Mouse (Mus musculus) midbrain, embryonic 13.5 days (tissue): ENCODE measurements at regions not wholly inside any gene's neighbourhood (a gene's known extent, or its start where the extent isn't known, plus 50 kb on each side); places are given as distances from the start of the nearest gene placed in this dataset.

Experiments
- ATAC-seq: fragments of 200-750 bp; cut with Nextera tagmentation; 2 replicates; pipeline ENCODE4 v1.8.0; 2017; ENCODE audit warnings: mild to moderate bottlenecking, moderate TSS enrichment, moderate library complexity
- H3K27ac ChIP-seq: fragments of 300-500 bp; sonication (generic); 2 replicates; pipeline ENCODE4 v1.5.1; 2015; ENCODE audit warnings: inconsistent platforms, mild to moderate bottlenecking, moderate library complexity
- H3K27me3 ChIP-seq: fragments of 300-500 bp; sonication (generic); 2 replicates; pipeline ENCODE4 v1.6.1; 2015; ENCODE audit warnings: mild to moderate bottlenecking, inconsistent platforms
- H3K36me3 ChIP-seq: fragments of 300-500 bp; sonication (generic); 2 replicates; pipeline ENCODE4 v1.6.1; 2015; ENCODE audit warnings: mild to moderate bottlenecking, inconsistent platforms
- H3K4me1 ChIP-seq: fragments of 300-500 bp; sonication (generic); replicated peaks from 2 replicates; pipeline ENCODE4 v1.6.1; 2015; ENCODE audit warnings: inconsistent platforms
- H3K4me2 ChIP-seq: fragments of 300-500 bp; sonication (generic); replicated peaks from 2 replicates; pipeline ENCODE4 v1.6.1; 2015; ENCODE audit warnings: moderate library complexity, mild to moderate bottlenecking, inconsistent platforms
- H3K4me3 ChIP-seq: fragments of 300-500 bp; sonication (generic); replicated peaks from 2 replicates; pipeline ENCODE4 v1.5.1; 2015; ENCODE audit warnings: mild to moderate bottlenecking, inconsistent platforms
- H3K9ac ChIP-seq: fragments of 300-500 bp; sonication (generic); replicated peaks from 2 replicates; pipeline ENCODE4 v1.6.1; 2015; ENCODE audit warnings: mild to moderate bottlenecking, inconsistent platforms
- H3K9me3 ChIP-seq: fragments of 300-500 bp; sonication (generic); 2 replicates; pipeline ENCODE4 v1.6.1; 2016; ENCODE audit warnings: mild to moderate bottlenecking, inconsistent platforms
- WGBS: fragments of 180-500 bp; shearing (Covaris S2); methylation state at CpG from one replicate; pipeline ENCODE4 v1.1.7; 2015; 5-methylcytosine and 5-hydroxymethylcytosine counted together

GRCm38 (mm10) chr8:66756639-66757038 is 59.6 kb downstream of the Npy1r start:
- no peaks in the 10 kb centered on the region for H3K4me1 ChIP-seq
- no peak overlapping the region for H3K9ac ChIP-seq
- WGBS = 91% methylated on average over 2 of the region's 2 CpGs
- H3K27ac ChIP-seq = no peak overlapping the region
- no peak overlapping the region for H3K4me3 ChIP-seq
- H3K36me3 ChIP-seq = no peaks in the 10 kb centered on the region
- no peaks in the 10 kb centered on the region for H3K27me3 ChIP-seq
- H3K9me3 ChIP-seq = no peaks in the 10 kb centered on the region
- H3K4me2 ChIP-seq = no peak overlapping the region
- no peak for ATAC-seq

- H3K27me3 ChIP-seq = no peaks in the 10 kb centered on the region
- WGBS = 89% methylated on average over 2 of the region's 2 CpGs
- H3K4me2 ChIP-seq = no peak overlapping the region
- H3K4me1 ChIP-seq = no peaks in the 10 kb centered on the region
- H3K27ac ChIP-seq = no peak overlapping the region
- H3K9me3 ChIP-seq = no peaks in the 10 kb centered on the region
- no peak overlapping the region for H3K4me3 ChIP-seq
- H3K9ac ChIP-seq = no peak overlapping the region
- no peaks in the 10 kb centered on the region for H3K36me3 ChIP-seq
- no peak for ATAC-seq
These were observed 60.8 kb downstream of the Npy1r start for GRCm38 (mm10) chr8:66757830-66758229.

GRCm38 (mm10) chr8:66758519-66758918 is 61.5 kb downstream of the Npy1r start:
- no peak for ATAC-seq
- Histone ChIP-seq H3K9ac (no peak overlapping the region), H3K27ac (no peak overlapping the region), H3K36me3 (no peaks in the 10 kb centered on the region), H3K4me1 (no peaks in the 10 kb centered on the region), H3K4me2 (no peak overlapping the region), H3K27me3 (no peaks in the 10 kb centered on the region), H3K9me3 (no peaks in the 10 kb centered on the region), H3K4me3 (no peak overlapping the region)
- 90% methylated on average over 2 of the region's 2 CpGs for WGBS

DNA sequence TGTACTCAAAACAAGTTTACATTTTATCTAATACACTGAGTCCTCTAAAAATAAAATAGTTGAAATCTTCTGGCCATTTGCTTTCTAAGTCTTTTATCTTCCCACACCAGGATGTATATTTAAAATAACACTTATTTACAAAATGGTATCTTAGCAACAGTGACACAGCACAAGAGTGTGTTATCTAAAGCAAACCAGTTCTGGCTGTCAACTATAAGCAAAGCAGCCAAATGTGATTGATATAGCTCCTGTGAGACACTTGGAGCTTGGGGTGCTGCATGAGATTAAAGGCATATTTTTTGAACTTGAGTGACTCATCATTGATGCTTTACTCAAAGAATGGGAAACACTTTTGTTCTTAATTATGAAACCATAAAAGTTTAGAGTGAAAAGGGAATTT is 62.7 kb downstream of the Npy1r start:
- H3K9ac ChIP-seq = no peak overlapping the region
- no peaks in the 10 kb centered on the region for H3K4me1 ChIP-seq
- ATAC-seq = no peak
- H3K36me3 ChIP-seq = no peaks in the 10 kb centered on the region
- no peak overlapping the region for H3K27ac ChIP-seq
- H3K4me3 ChIP-seq = no peak overlapping the region
- H3K4me2 ChIP-seq = no peak overlapping the region
- H3K9me3 ChIP-seq = no peaks in the 10 kb centered on the region
- H3K27me3 ChIP-seq = no peaks in the 10 kb centered on the region

GRCm38 (mm10) chr8:66760958-66761583 is 64.1 kb downstream of the Npy1r start:
- ATAC-seq = no peak
- Histone ChIP-seq H3K4me2 (no peak overlapping the region), H3K9me3 (no peaks in the 10 kb centered on the region), H3K4me1 (no peaks in the 10 kb centered on the region), H3K4me3 (no peak overlapping the region), H3K27me3 (no peaks in the 10 kb centered on the region), H3K27ac (no peak overlapping the region), H3K36me3 (no peaks in the 10 kb centered on the region), H3K9ac (no peak overlapping the region)
- WGBS = 82% methylated on average over 3 of the region's 3 CpGs

- no peaks in the 10 kb centered on the region for H3K9me3 ChIP-seq
- no peaks in the 10 kb centered on the region for H3K4me1 ChIP-seq
- no peak overlapping the region for H3K4me3 ChIP-seq
- no peak overlapping the region for H3K4me2 ChIP-seq
- 63% methylated on average over 3 of the region's 3 CpGs for WGBS
- no peak overlapping the region for H3K27ac ChIP-seq
- no peaks in the 10 kb centered on the region for H3K27me3 ChIP-seq
- ATAC-seq = no peak
- H3K36me3 ChIP-seq = no peaks in the 10 kb centered on the region
- no peak overlapping the region for H3K9ac ChIP-seq
These were observed 68.1 kb downstream of the Npy1r start for GRCm38 (mm10) chr8:66764992-66765528.

DNA sequence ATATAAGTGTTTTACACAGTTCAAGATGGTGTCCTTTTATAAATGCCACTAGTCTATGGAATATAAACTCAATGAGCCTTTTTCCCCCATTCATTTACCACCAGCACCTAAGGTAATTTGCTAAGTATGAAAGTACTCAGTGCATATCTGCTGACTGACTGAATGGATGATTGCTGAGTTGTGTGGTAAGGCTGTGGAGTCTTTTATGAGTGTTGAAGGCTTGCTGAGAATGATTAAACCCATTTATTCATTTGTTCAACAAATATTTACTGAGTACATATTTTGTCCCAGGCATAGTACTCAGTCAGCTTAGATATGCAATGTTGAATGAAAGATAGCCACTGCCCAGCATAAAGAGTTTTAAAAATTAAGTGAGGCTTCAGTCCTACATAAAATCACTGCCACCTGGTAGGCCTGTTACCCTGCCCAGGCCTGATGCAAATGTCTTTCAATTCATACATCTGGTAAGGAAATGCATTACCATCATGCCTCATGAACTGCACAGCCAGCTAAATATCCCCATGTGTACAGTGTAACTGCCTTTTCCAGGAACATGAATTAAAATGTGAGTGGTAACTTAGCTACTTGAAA is 71.5 kb downstream of the Npy1r start:
- no peak for ATAC-seq
- H3K27ac ChIP-seq = no peak overlapping the region
- no peak overlapping the region for H3K4me3 ChIP-seq
- H3K27me3 ChIP-seq = no peaks in the 10 kb centered on the region
- no peaks in the 10 kb centered on the region for H3K4me1 ChIP-seq
- H3K4me2 ChIP-seq = no peak overlapping the region
- H3K36me3 ChIP-seq = no peaks in the 10 kb centered on the region
- H3K9me3 ChIP-seq = no peaks in the 10 kb centered on the region
- H3K9ac ChIP-seq = no peak overlapping the region

DNA sequence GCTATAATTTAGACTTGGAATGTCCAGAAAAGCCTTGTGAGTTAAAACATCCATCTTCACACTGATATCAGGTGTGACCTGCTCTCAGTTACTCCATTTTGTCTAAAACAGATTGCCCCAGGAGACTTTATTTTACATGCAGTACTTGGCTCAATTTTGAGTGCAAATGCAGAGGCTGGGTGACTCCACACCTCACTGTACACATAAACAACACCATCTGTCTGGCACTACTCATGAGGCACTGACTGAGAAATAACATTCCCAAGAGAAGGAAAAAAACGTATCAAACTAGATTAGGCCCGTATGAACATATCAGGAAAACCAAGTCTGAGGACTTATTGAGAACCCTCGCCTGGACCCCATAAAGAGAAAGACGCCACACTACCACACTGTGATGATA is 74.1 kb downstream of the Npy1r start:
- Histone ChIP-seq H3K4me2 (no peak overlapping the region), H3K27me3 (no peaks in the 10 kb centered on the region), H3K9ac (no peak overlapping the region), H3K27ac (no peak overlapping the region), H3K36me3 (no peaks in the 10 kb centered on the region), H3K4me3 (no peak overlapping the region), H3K9me3 (no peaks in the 10 kb centered on the region), H3K4me1 (no peaks in the 10 kb centered on the region)
- WGBS = 90% methylated on average over 4 of the region's 4 CpGs
- ATAC-seq = no peak

- H3K9ac ChIP-seq = no peak overlapping the region
- peaks cover 8% of the 10 kb centered on the region for H3K4me1 ChIP-seq
- no peak overlapping the region for H3K27ac ChIP-seq
- H3K9me3 ChIP-seq = no peaks in the 10 kb centered on the region
- no peaks in the 10 kb centered on the region for H3K36me3 ChIP-seq
- H3K27me3 ChIP-seq = no peaks in the 10 kb centered on the region
- no peak overlapping the region for H3K4me2 ChIP-seq
- no peak overlapping the region for H3K4me3 ChIP-seq
- ATAC-seq = no peak
- WGBS = 87% methylated on average over 4 of the region's 4 CpGs
These were observed 75.7 kb downstream of the Npy1r start for GRCm38 (mm10) chr8:66772653-66773052.

GRCm38 (mm10) chr8:66777115-66777877 is 80.3 kb downstream of the Npy1r start:
- H3K27me3 ChIP-seq = no peaks in the 10 kb centered on the region
- H3K27ac ChIP-seq = no peak overlapping the region
- ATAC-seq = peak; percentile 83
- H3K4me3 ChIP-seq = no peak overlapping the region
- no peak overlapping the region for H3K9ac ChIP-seq
- no peaks in the 10 kb centered on the region for H3K9me3 ChIP-seq
- WGBS = 32% methylated on average over 14 of the region's 14 CpGs
- H3K36me3 ChIP-seq = no peaks in the 10 kb centered on the region
- peak overlapping the region; percentile 24; the same call in 1 of the 2 replicates for H3K4me2 ChIP-seq
- peaks cover 8% of the 10 kb centered on the region for H3K4me1 ChIP-seq

DNA sequence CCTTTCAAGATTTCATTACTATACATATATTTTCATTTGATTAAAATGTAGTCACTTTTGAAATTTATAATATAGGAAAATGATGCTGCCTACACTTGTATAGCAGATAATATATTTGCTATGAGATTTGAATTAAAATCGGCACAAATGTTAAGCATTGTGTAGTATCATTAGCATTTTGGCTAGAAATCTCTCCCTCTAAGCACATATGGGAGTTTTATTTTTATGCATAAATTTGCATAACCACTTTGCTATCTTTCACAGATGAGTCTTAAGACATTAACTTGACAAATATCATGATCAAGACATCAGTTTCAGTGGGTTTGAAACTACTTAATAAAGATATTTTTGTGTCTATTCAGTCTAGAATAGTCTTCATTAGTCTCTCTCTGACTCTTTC is 80.4 kb upstream of the Naf1 start:
- Histone ChIP-seq H3K4me3 (no peak overlapping the region), H3K9ac (no peak overlapping the region), H3K4me2 (no peak overlapping the region), H3K4me1 (peaks cover 8% of the 10 kb centered on the region), H3K27me3 (no peaks in the 10 kb centered on the region), H3K27ac (no peak overlapping the region), H3K36me3 (no peaks in the 10 kb centered on the region), H3K9me3 (no peaks in the 10 kb centered on the region)
- ATAC-seq = no peak
- 81% methylated on average over 1 of the region's 1 CpGs for WGBS

DNA sequence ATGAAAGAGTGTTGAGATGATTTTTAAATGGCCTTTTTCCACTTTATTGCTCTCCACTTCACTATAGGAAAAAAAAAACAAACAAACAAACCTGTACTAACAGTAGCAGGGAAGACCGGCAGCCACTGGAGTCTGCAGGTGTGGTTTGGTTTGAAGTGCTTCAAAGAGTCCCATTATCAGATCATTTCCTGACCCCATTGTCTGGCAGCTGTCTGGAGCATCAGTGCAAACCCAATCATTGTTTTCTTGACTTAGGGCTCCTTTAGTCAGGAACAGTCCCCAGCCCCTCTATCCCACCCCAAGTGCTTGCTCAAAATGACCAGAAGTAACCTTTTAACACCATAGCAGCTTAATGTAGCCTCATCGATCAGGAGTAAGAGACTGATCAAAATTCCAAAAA is 77.4 kb upstream of the Naf1 start:
- Histone ChIP-seq H3K9ac (no peak overlapping the region), H3K27ac (no peak overlapping the region), H3K36me3 (no peaks in the 10 kb centered on the region), H3K4me1 (no peaks in the 10 kb centered on the region), H3K4me2 (no peak overlapping the region), H3K27me3 (no peaks in the 10 kb centered on the region), H3K4me3 (no peak overlapping the region), H3K9me3 (no peaks in the 10 kb centered on the region)
- WGBS = 61% methylated on average over 2 of the region's 2 CpGs
- ATAC-seq = no peak
